Mouse (Mus musculus) left cerebral cortex, postnatal 10 days (tissue): Measurements from ENCODE around the gene Uba7. TPM values are rescaled to one million over a fixed set of nuclear protein-coding genes. Genes with fewer than 3 reads are reported as not detected.

Source experiments
- DNase-seq, 2 experiments: peaks; one replicate each; pipeline ENCODE4 v3.0.0; 2021 to 2022; ENCODE audit warnings: low spot score in 2 of 2, mixed read lengths in 1 of 2; ENCODE audit errors: extremely low spot score in 1 of 2
- intact Hi-C: fragments of 180-260 bp; cut with DNase I; formaldehyde crosslinking; loops from one replicate; pipeline ENCODE4 v1.15.1; 2025
- total RNA-seq, 2 experiments: library from RNA; stranded (reverse); gene quantifications; 2 replicates each; pipeline ENCODE4 v1.2.3; 2021

Uba7 gene
- total RNA-seq, 2 experiments from 2014 or later: 2.4 to 2.6 TPM

DNA sequence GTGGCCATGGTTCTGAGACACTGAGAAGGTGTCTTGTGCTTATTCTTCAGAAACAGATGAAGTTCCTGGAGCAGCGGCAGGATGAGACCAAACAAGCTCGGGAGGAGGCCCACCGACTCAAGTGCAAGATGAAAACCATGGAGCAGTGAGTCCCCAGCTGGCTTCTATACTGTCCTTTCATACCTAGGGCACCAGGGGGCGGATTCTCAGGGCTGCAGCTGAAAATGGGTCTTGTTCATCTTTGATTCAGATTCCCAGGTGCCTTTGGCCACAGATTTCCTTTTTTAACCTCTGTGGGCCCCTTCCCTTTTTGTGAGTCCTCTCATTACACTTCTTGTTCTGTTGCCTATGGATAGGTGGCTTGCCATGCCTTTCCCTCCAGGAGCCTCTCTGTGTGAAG, 14.4 kb upstream of the Uba7 start:
- DNase-seq: no peak
- intact Hi-C loops: loop anchor here (5.0 kb wide), 2 partner anchors 91 to 106 kb away; partner anchors contain the start of gene Amigo3

DNA sequence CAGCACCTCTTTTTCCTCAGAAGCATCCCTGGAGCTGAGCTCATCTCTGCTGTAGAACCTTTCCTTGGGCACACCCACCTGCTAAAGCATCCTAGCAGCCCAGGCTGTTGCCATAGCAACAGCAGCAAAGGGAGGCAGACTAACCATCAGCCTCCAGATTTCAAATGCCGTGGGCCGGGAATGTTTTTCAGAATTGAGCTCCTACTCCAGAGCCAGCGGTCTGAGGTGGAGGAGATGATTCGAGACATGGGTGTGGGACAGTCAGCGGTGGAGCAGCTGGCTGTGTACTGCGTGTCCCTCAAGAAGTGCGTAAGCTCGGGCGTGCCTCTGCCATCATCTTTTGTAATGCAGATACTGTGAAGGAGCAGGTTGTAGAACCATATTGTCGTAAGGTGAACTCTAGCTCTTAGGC, 13.9 kb upstream of the Uba7 start:
- intact Hi-C loops: loop anchor here (5.0 kb wide), 2 partner anchors 91 to 106 kb away; partner anchors contain the start of gene Amigo3
- DNase-seq: peak; percentile 78 to 79

DNA sequence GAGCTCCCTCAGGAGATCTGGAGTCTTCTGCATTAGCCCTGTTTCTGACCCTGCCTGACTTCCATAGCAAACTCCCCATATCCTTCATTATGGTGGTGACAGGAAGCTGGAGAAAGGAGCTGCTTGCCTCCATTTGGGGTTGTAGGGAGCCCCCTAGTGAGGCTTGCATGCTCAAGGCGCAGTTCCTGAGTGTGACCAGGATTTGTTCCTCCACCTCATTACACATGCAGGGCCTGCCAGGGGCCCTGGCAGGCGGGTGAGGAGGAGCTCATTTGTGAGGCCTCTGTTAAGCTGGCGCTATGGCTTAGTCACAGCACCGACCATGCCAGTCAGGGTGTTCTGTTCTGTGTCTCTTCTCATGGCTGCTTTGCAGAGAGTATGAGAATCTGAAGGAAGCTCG, 13.4 kb upstream of the Uba7 start:
- intact Hi-C loops: loop anchor here (1.0 to 5.0 kb wide), 3 partner anchors 61 to 105 kb away; partner anchors contain the start of gene Amigo3

DNA sequence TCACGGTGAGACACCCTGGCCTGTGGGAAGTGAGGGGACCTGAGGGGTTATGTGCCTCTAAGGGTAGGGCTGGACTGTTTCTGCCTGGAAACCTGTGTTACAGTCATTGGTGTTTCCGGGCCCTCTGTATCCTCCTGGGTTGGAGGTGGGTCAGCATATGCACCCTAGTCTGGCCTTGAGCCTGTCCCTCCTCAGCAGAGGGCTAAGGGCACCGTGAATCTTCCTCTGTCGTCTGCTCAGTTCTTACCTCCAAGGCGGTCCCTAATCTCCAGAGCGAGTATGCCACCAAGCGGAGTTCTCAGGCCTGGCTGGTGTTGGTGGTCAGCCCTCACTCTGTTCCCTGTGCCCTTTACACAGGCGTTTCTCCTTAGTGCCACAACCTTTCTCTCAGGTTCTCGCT, 12.4 kb upstream of the Uba7 start:
- intact Hi-C loops: loop anchor here (1.0 to 5.0 kb wide), 4 partner anchors 23 to 104 kb away; partner anchors contain the start of gene Amigo3
- no peak for DNase-seq

More for the DNA sequence above, 13.4 kb upstream of the Uba7 start:
- peak; percentile 72 to 75 for DNase-seq

DNA sequence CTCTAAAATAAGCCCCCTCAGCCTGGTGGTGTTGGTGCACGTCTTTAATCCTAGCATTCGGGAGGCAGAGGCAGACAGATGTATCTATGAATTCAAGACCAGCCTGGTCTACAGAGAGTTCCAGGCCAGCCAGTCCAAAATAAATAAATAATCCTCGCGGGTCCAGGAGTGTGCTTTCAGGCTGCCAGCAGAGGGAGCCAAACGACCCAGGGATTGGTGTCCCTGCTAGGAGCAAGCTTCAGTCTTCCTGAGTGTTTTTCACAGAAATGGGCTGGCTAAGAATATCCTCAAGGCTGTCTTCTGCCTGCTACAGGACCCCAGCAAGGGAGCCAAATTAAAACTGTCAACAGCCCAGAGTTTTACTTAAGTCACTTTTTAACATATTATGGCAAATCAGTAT, 11.6 kb upstream of the Uba7 start:
- peak; percentile 63 to 89 for DNase-seq
- intact Hi-C loops: loop anchor here (1.0 to 5.0 kb wide), 3 partner anchors 23 to 104 kb away; partner anchors contain the start of gene Amigo3

DNA sequence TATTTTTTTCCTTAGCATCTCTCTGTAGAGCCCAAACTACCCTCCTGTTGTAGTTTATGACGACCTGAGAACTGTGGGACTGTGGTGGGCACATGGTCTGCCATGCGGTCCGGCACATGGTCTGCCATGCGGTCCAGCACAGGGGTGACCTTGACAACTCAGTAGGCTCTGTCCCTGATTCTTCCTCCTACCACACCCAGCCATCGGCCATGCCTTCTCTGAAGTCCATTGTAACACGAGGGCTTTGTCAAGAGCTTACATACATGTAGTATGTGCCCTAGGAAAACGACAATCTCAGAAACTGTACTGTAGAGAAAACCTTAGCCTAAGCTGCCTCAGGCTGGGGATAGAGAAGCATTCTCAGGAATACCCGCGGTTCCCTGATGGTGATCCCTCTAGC, 10.6 kb upstream of the Uba7 start:
- intact Hi-C loops: loop anchor here (5.0 kb wide), 2 partner anchors 88 to 103 kb away; partner anchors contain the start of gene Amigo3
- no peak for DNase-seq

DNA sequence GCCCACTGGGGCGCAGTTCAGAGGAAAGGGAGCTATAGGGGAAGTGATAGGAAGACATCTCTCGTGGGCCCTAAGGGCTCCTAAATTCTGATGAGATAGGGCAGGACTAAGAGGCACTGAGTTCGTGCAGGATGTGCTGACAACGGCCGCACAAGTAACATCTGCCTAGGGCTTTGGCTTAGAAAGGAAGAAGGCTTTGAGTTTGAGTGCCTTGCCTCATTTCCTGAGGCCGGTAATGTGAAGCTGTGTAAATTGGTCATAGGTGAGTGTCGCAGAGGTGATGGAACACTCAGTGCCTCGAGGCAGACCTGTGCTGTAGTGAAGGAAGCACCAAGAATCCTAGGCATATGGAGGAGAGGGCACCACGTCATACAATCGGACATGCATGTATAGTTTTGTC, 8.6 kb upstream of the Uba7 start:
- no peak for DNase-seq
- intact Hi-C loops: no loop called here

DNA sequence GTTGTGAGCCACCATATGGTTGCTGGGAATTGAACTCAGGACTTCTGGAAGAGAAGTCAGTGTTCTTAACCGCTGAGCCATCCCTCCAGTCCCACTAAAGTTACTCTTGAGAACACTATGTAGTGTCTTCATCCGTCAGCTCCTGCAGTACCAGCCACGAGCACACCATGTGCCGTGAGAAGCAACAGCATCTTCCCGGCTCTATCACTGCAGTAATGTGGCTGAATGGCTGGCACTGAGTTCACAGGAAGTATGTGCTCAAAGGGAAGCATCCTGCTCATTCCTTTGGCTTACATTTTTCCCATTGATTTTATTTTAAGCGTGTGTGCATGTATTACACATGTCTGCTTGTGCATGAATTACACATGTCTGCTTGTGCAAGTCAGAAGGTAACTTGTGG, 7.9 kb upstream of the Uba7 start:
- no peak for DNase-seq
- intact Hi-C loops: no loop called here

DNA sequence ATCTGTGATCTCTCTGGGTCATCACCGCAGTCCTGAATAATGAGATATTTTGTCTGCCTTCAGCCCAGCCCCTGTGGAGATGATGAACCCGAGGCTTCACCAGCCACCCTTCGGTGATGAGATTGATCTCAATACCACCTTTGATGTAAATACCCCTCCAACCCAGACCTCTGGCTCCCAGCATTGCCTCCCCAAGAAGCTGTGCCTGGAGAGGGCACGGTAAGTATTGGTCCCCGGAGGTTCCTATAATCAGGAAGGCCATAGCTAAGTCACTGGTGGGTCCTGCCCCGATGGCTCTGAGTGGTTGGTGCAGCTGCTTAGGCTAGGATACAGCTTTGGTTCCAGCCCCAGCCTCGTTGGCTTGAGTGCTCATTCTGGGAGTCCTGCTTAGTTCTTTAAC, 6.8 kb upstream of the Uba7 start:
- intact Hi-C loops: no loop called here
- no peak for DNase-seq

DNA sequence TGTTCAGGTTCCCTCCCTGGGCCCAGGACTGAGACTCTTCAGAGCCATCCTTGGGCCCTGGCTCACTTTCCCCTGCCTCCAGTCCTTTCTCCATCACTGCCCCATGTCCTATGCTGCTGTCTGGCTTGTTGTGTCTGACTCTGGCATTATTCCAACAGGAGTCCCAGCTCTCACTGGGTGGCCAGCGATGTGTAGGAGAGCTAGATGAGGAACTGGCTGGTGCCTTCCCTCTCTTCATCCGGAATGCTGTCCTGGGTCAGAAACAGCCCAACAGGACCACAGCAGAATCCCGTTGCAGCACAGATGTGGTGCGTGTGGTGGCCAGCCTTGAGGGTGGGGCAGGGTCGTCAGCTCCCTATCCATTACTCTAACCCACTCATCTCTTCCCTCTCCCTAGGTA, 5.0 kb upstream of the Uba7 start:
- DNase-seq: no peak
- intact Hi-C loops: no loop called here

DNA sequence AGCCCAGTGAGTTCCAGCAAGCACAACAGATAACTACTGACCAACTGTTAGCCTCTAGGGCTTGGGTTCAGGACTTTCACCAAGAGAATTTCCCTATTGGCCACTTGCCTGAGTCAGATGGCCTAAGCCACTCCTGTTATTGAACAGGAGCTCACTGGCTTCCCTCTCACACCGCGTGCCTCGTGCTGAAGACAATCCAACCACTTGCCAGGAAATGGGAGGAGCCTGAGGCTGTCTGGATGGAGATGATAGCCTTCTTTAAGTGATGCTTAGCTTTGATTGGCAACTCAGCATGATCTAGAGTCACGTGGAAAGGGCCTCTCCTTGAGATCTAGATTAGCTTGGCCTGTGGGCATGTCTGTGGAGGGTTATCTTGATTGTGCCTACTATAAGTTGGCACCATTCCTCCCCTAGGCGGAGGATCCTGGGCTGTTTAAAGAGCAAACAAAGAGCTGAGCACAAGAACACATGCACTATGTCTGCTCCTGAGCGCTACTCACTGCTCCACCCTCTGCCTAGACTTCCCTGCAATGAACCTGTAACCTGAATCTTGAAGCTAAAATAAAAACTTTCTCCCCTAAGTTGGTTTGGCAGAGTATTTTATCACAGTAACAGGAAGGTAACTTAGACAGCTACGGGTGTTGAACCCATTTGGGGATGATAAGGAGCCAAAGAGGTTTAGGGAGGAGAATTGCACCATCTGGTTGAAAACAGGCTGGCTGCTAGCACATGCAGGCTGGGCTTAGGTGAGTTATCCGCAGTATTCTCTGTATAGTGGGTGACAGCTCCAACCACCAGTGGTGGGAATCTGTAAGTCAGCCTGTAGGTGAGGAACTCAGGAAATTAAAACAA, 3.4 kb upstream of the Uba7 start:
- no peak for DNase-seq
- intact Hi-C loops: no loop called here

DNA sequence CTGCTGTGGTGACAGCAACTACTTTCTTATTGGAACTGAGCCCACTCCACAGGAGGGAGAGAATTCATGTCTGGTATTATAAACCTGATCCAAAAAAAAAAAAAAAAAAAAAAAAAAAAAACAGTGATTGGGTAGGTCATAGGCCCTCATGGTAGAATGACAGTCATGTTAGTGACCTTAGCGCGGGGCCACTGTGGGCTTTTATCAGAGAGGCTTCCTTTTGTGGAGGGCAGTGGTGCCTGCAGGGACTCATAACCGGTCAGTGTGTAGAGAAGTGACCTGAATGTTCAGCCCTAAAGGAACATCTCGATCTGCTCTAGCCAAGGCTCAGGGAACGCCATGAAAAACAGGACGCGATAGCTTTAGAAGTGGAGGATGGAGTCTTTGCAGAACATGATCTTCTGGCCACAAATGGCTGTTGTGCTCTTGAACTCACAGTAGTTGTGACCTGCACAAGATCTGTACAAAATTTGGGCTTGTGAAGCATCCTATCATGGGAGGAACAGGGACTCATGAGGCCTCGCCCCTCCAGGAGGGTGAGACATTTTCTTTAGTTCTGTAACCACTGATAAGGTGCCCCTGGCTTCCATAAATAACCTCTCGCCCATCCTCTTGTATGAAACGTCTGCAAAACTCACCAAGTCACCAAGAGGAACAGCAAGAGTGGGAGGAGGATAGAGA, 674 bp upstream of the Uba7 start:
- DNase-seq: no peak
- intact Hi-C loops: no loop called here

DNA sequence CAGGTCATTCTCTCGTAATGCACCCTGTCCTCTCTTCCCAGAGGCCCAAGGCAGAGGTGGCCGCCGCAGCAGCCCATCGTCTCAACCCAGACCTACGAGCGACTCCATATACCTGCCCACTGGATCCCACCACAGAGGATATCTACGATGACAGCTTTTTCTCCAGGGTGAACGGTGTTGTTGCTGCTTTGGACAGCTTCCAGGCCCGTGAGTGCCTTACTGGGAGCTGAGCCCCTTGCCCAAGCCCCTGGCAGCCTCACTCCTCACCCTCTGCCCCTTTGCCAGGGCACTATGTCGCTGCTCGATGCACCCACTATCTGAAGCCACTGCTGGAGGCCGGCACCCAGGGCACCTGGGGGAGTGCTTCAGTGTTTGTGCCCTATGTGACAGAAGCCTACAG, 3.5 kb downstream of the Uba7 start:
- intact Hi-C loops: no loop called here
- no peak for DNase-seq

DNA sequence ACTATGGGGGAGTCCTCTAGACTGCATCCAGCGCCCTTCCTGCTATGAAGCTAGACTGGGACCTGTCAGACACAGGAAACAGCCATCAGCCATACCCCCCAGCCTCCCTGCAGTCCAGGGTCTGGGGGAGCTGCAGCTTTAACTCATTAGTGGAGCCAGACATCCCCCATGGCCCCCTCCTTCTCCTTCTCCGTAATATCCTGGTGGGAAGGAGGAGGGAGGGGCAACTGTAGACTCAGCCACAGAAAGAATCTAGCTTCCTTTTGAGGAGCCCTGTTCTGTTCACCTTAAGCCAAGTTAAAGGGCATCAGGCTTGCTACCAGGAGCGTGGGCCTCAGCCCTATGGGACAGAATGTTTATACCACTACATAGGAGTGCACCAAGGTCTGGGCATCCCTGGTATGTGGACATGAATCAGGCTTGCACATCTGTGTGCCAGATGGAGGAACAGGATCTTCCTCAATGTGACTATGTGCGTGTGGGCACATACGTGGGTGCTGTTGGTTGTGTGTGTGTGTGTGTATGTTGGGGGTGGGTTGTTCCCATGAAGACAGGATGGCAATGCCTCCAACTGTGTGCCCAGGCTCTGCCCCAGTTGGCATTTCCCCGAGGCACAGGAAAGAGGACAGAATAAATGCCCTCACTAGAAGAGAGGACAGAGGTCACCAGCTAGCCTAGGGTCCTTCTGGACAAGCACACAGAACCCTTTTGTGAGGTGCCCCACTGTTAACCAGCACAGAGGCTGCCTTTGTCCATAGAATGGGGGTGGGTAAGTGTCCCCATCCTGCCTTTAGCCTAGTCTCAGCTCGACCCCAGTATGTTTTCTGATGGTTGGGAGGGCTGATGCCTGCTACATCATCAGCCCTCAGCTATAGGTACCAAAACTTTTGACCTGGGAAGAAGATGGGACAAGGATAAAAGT, 6.6 kb downstream of the Uba7 start:
- DNase-seq: peak in 1 of 2 experiments; percentile 52

DNA sequence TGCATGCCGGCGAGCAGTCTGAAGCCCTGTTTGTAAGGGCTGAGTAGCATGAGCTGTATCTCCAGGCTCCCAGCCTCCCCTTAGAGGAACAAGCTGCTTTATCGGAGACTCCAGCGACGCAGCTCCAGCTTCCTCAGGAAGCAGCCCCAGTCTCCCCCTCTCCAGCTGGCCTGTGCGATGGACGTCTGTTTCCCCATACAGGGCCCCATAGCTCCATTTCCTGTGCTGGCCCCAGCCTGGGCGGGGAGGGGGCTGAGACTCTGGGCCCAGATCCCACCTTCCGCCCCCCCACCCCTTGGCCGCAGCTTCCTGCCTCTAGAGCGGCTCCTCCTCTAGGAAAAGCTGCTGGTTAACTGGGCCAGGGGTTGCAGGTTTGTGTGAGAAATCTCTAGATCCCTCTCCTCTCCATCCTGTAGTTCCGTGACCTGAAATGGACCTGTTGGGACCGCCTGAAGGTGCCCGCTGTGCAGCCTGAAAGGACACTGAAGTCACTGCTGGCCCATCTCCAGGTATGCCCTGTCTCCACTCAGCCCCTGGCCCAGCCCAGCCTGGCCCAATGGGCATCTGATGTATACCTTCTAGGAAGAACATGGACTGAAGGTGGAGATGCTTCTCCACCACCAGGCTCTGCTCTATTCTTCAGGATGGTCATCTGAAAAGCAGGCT, 7.5 kb downstream of the Uba7 start, which contains the start of gene Gm20661:
Gene Gm20661 (plus strand): TSS at position 378 of the 666 bp plus-strand sequence.
- intact Hi-C loops: no loop called here
- peak in 1 of 2 experiments; percentile 91 for DNase-seq

More for the DNA sequence above, 6.6 kb downstream of the Uba7 start:
- intact Hi-C loops: no loop called here

DNA sequence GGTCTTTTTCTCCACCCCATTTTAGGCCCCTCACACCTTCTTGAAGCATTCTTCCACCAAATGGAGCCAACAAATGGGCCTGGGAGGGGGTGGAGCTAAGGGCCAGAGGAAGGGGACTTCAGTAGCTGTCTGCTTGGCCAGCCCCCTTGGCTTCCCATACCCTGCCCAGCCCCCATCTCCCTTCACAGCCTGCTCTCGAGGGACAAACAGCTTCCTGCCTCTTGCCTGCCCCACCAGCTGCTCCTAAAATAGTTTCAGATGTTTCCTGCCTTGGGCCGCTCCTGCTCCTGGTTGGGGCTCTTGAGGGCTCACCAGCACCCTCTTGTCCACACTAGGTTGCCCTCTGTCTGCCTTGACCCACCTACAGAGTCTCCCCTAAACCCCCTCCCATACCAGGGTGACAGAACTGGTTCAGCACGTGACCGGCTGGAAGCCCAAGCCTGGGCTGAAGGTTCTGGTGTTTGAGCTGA, 8.2 kb downstream of the Uba7 start:
- DNase-seq: peak in 1 of 2 experiments; percentile 95
- intact Hi-C loops: no loop called here

DNA sequence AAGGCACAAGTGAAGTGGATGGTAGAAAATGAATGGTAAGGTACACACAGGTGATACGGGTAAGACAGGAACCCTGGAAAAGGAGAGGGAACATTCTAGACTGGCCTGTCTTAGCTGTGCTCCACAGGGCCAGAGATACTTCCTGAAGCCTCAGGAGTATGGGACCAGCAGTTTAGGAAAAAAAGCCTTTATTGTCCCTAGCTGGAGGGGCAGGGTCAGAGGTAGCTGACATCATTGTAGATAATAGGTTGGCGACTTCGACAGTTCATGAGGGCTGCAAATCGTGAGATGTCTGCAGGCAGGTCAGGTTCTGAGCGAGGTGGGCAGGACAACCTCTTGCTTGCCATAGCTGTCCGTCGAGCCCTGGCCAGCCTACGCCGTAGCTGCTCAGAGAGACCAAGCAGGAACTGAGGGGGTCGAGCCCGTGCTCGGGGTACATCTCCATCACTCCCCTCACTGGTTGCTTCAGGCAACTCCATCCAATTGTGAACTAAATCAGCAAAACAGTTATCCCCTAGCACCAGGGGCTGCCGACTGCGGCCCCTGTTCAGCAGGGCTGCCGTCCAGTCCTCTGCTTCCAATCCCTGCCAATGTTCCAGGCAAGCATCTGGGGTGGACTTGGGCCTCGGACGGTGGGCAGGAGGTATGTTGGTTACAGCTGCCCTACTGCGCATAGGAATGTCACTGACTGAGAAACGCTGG, 8.9 kb downstream of the Uba7 start:
- intact Hi-C loops: no loop called here
- DNase-seq: no peak

DNA sequence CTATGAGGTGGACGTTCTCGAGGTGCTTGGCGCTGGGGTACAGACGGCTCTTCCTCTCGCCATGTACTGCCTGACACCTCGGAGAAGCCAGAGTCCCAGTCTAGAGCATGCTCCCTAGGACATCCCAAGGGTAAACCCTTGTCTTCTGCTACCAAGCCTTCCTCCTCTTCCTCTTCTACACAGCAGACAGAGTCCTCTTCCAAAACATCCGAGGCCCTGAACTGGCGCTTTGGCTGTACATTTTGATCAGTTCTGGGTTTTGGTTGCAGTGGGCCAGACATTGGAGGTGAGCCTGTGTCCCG, 9.4 kb downstream of the Uba7 start:
- intact Hi-C loops: no loop called here
- DNase-seq: no peak
